Mouse (Mus musculus) bone marrow, adult 2 months (tissue): ENCODE data around the gene Erp27. TPM values are rescaled to one million over a fixed set of nuclear protein-coding genes. Genes with fewer than 3 reads are reported as not detected.
A peak's percentile ranks its signal among the peaks of the same experiment; 100 is the strongest.

Experiments
- H3K27ac ChIP-seq: fragments of 200-500 bp; 2 replicates; pipeline ENCODE4 v1.5.1; 2012; ENCODE audit warnings: low read depth, mild to moderate bottlenecking, control low read depth, inconsistent platforms, low read length; ENCODE audit not compliant: control insufficient read depth, poor library complexity, insufficient read depth
- H3K4me1 ChIP-seq: fragments of 200-500 bp; 2 replicates; pipeline ENCODE4 v1.6.1; 2011; ENCODE audit warnings: low read length; ENCODE audit not compliant: control insufficient read depth, insufficient read depth
- H3K4me3 ChIP-seq: fragments of 200-500 bp; replicated peaks from 2 replicates; pipeline ENCODE3; 2011; ENCODE audit warnings: mild to moderate bottlenecking, low read depth, low read length, control low read depth; ENCODE audit not compliant: control insufficient read depth
- CTCF ChIP-seq: fragments of 200-500 bp; IDR thresholded peaks from 2 replicates; pipeline ENCODE4 v1.5.1; 2011; ENCODE audit warnings: low read length, control low read depth; ENCODE audit not compliant: control insufficient read depth, insufficient read depth
- POLR2A ChIP-seq: fragments of 200-500 bp; IDR thresholded peaks from 2 replicates; pipeline ENCODE4 v1.6.1; 2011; ENCODE audit warnings: low read depth, mild to moderate bottlenecking, control low read depth, low read length, borderline replicate concordance; ENCODE audit not compliant: control insufficient read depth
- whole genome bisulfite sequencing: fragments of 180-500 bp; shearing (Covaris S2); methylation state at CpG from one replicate; pipeline ENCODE4 v1.1.7; 2018; 5-methylcytosine and 5-hydroxymethylcytosine counted together
- polyA plus RNA-seq: library from polyadenylated mRNA; stranded (reverse); fragments of >200 nt; gene quantifications from 2 replicates; pipeline ENCODE4 v1.2.4, GENCODE M21; 2011; ENCODE audit warnings: low replicate concordance; ENCODE audit not compliant: missing spikeins, insufficient read depth, insufficient read length

Gene Erp27
- polyA plus RNA-seq, 1 experiment = 11.3 TPM

DNA sequence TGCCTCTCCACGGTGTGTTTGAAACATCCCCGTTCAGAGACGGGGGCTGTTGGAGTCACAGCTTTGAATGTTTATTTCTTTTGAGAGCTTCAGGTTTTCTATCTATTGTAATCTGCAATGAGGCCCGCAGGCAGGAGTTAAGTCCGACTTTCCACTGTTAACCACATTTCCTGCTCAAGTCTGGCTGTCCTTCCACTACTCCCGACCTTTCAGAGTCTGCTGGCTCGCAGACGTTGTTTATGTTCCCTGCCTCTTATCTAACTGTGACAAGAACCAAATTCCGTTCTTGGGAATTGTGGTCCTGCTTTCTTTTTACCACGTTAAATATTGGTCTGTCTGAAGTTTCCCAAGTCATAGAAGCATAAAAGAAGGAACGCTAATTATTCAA lies 64.1 kb downstream of the Erp27 start:
- WGBS = 12% methylated on average over 11 of the region's 11 CpGs
- Histone ChIP-seq H3K27ac (peak overlapping the region; percentile 72), H3K4me1 (peaks cover 2% of the 10 kb centered on the region), H3K4me3 (no peak overlapping the region)
- TF ChIP-seq POLR2A (no peak), CTCF (no peak)

Other genes starting within 250 kb of the Erp27 start
- gene Gucy2c, start 140.4 kb downstream of the Erp27 start, polyA plus RNA-seq = not detected in 2 replicates
- 7.2 and 8.0 TPM in 2 replicates for gene Hist4h4, start 117.8 kb downstream of the Erp27 start, polyA plus RNA-seq
- gene H2afj, start 113.9 kb downstream of the Erp27 start, polyA plus RNA-seq = 65.5 and 78.9 TPM in 2 replicates
- gene BC049715, start 94.6 kb downstream of the Erp27 start, polyA plus RNA-seq = not detected in 2 replicates
- gene Wbp11, start 93.9 kb downstream of the Erp27 start, polyA plus RNA-seq = 38.3 and 48.2 TPM in 2 replicates
- 0.95 and 1.9 TPM in 2 replicates for gene Smco3, start 86.7 kb downstream of the Erp27 start, polyA plus RNA-seq
- gene Art4, start 64.4 kb downstream of the Erp27 start, polyA plus RNA-seq = 18.5 and 20.6 TPM in 2 replicates
- gene Mgp, start 46.4 kb downstream of the Erp27 start, polyA plus RNA-seq = 43.9 and 117 TPM in 2 replicates
- gene Pde6h, start 1.7 kb upstream of the Erp27 start, polyA plus RNA-seq = 0.27 and 0.42 TPM in 2 replicates
- 251 and 531 TPM in 2 replicates for gene Arhgdib, start 19.7 kb upstream of the Erp27 start, polyA plus RNA-seq
- gene Rerg, start 248.3 kb upstream of the Erp27 start, polyA plus RNA-seq = 1.1 TPM in 1 of 2 replicates, not detected in the other